Mouse (Mus musculus): Measurements from ENCODE around the gene Col6a6. TPM values are rescaled to one million over a fixed set of nuclear protein-coding genes. Genes with fewer than 3 reads are reported as not detected.

Col6a6 gene
- polyA plus RNA-seq, 2 experiments from 2014 or later, result not detected

GRCm38 (mm10) chr9:105800286-105800685 is 27.7 kb downstream of the Col6a6 start:
- ATAC-seq, result no peak

- no peak for ATAC-seq
Observed at GRCm38 (mm10) chr9:105796137-105796536, 31.8 kb downstream of the Col6a6 start.

- ATAC-seq, result no peak
Observed at GRCm38 (mm10) chr9:105794965-105795364, 33.0 kb downstream of the Col6a6 start.

GRCm38 (mm10) chr9:105791810-105792209 is 36.1 kb downstream of the Col6a6 start:
- ATAC-seq, result no peak

GRCm38 (mm10) chr9:105788203-105788602 is 39.8 kb downstream of the Col6a6 start:
- ATAC-seq, result no peak

GRCm38 (mm10) chr9:105787800-105788199 is 40.2 kb downstream of the Col6a6 start:
- no peak for ATAC-seq

- ATAC-seq, result no peak
Observed at GRCm38 (mm10) chr9:105784026-105784425, 43.9 kb downstream of the Col6a6 start.

GRCm38 (mm10) chr9:105780696-105781095 is 47.3 kb downstream of the Col6a6 start:
- ATAC-seq, result no peak

- no peak for ATAC-seq
Observed at GRCm38 (mm10) chr9:105778741-105779140, 49.2 kb downstream of the Col6a6 start.

- no peak for ATAC-seq
Observed at GRCm38 (mm10) chr9:105774878-105775277, 53.1 kb downstream of the Col6a6 start.

- no peak for ATAC-seq
Observed at GRCm38 (mm10) chr9:105774321-105774720, 53.6 kb downstream of the Col6a6 start.

GRCm38 (mm10) chr9:105771380-105771779 is 56.6 kb downstream of the Col6a6 start:
- ATAC-seq, result no peak

GRCm38 (mm10) chr9:105770690-105771089 is 57.3 kb downstream of the Col6a6 start:
- no peak for ATAC-seq

GRCm38 (mm10) chr9:105765891-105766290 is 62.1 kb downstream of the Col6a6 start:
- ATAC-seq, result no peak

- ATAC-seq, result no peak
Observed at GRCm38 (mm10) chr9:105764681-105765080, 63.3 kb downstream of the Col6a6 start.

- ATAC-seq, result no peak
Observed at GRCm38 (mm10) chr9:105764127-105764526, 63.8 kb downstream of the Col6a6 start.

GRCm38 (mm10) chr9:105763625-105764024 is 64.3 kb downstream of the Col6a6 start:
- ATAC-seq, result no peak

GRCm38 (mm10) chr9:105762274-105762673 is 65.7 kb downstream of the Col6a6 start:
- no peak for ATAC-seq

- ATAC-seq, result no peak
Observed at GRCm38 (mm10) chr9:105758861-105759260, 69.1 kb downstream of the Col6a6 start.

GRCm38 (mm10) chr9:105758173-105758765 is 69.7 kb downstream of the Col6a6 start:
- no peak for ATAC-seq

GRCm38 (mm10) chr9:105754256-105754655 is 73.7 kb downstream of the Col6a6 start:
- ATAC-seq, result no peak

GRCm38 (mm10) chr9:105745861-105746260 is 82.1 kb downstream of the Col6a6 start:
- ATAC-seq, result no peak

- no peak for ATAC-seq
Observed at GRCm38 (mm10) chr9:105740413-105740812, 87.5 kb downstream of the Col6a6 start.

- no peak for ATAC-seq
Observed at GRCm38 (mm10) chr9:105739446-105739845, 88.5 kb downstream of the Col6a6 start.

- no peak for ATAC-seq
Observed at GRCm38 (mm10) chr9:105737448-105737847, 90.5 kb downstream of the Col6a6 start.

Data from CD4-positive, CD25-positive, alpha-beta regulatory T cell, adult 4 months (primary cell).